In genomic region chr2:153432492-153432891, GRCm38 (mm10) we compare ENCODE assay signal across 9 mouse cellular contexts.
DNase-seq lines count a peak whose midpoint lies in the region; ATAC-seq and TF ChIP-seq lines count a peak whose summit lies in the region.
"Had no signal": no experiment of that assay in that cellular context is flagged by ENCODE, and none has a peak within 500 bp of the region (broad histone marks: within the 10 kb centered on the region; RNA-seq: fewer than 3 reads in every experiment).

No protein-coding gene starts in this region.

- no peak overlapping the region for H3K4me3 ChIP-seq in kidney, adult 2 months (ENCODE audit: insufficient read depth, low read depth, low read length)
- no peak overlapping the region for H3K4me3 ChIP-seq in hindbrain, embryonic 12.5 days
- H3K4me3 ChIP-seq in neural tube, embryonic 12.5 days, result no peak overlapping the region

- no peak overlapping the region for H3K4me2 ChIP-seq in hindbrain, embryonic 12.5 days (replicated peaks)
- peak overlapping the region; percentile 6; the same call in 1 of the 2 replicates for H3K4me2 ChIP-seq in neural tube, embryonic 12.5 days (replicated peaks)

- peak; percentile 48 for DNase-seq in kidney, adult 2 months
- no peak for DNase-seq in kidney, adult 8-10 months
- peak; percentile 50 to 59 for DNase-seq in kidney, postnatal 36 days
- no peak for DNase-seq in gastrocnemius, postnatal 4 days (ENCODE audit: low spot score in 2 of 2)
- no peak for DNase-seq in adipocyte (ENCODE audit: low spot score)
- DNase-seq: cerebellum, postnatal 14 days; right cerebral cortex, postnatal 25 days had no signal

- WGBS in kidney, adult 2 months, result 42% methylated on average over 7 of the region's 7 CpGs
- WGBS in hindbrain, embryonic 12.5 days, result 23% methylated on average over 7 of the region's 7 CpGs
- 13% methylated on average over 7 of the region's 7 CpGs for WGBS in neural tube, embryonic 12.5 days

- no peaks in the 10 kb centered on the region for H3K27me3 ChIP-seq in kidney, adult 2 months (replicated peaks; ENCODE audit: control insufficient read depth, insufficient read depth, low read length)
- H3K27me3 ChIP-seq in hindbrain, embryonic 12.5 days, result no peaks in the 10 kb centered on the region
- no peaks in the 10 kb centered on the region for H3K27me3 ChIP-seq in neural tube, embryonic 12.5 days (replicated peaks)

- no peaks in the 10 kb centered on the region for H3K9me3 ChIP-seq in hindbrain, embryonic 12.5 days (replicated peaks)
- H3K9me3 ChIP-seq in neural tube, embryonic 12.5 days, result no peaks in the 10 kb centered on the region

- peak overlapping the region; percentile 35; the same call in 1 of the 2 replicates for H3K27ac ChIP-seq in kidney, adult 2 months (ENCODE audit: insufficient read depth, low read depth, low read length)
- H3K27ac ChIP-seq in hindbrain, embryonic 12.5 days, result peak overlapping the region; percentile 9; the same call in 1 of the 2 replicates
- H3K27ac ChIP-seq in neural tube, embryonic 12.5 days, result peak overlapping the region; percentile 0; the same call in 1 of the 2 replicates

- TF ChIP-seq POLR2A in kidney, adult 2 months (IDR thresholded peaks at IDR 0.05; ENCODE audit: low read depth, low read length), result no peak

- H3K4me1 ChIP-seq in kidney, adult 2 months (ENCODE audit: control insufficient read depth, insufficient read depth, low read length), result peaks cover 29% of the 10 kb centered on the region
- H3K4me1 ChIP-seq in hindbrain, embryonic 12.5 days, result peaks cover 60% of the 10 kb centered on the region
- peaks cover 65% of the 10 kb centered on the region for H3K4me1 ChIP-seq in neural tube, embryonic 12.5 days

- ATAC-seq in hindbrain, embryonic 12.5 days (ENCODE audit: low FRiP score), result no peak
- ATAC-seq in neural tube, embryonic 12.5 days (ENCODE audit: low FRiP score, low read depth), result no peak

- H3K9ac ChIP-seq in hindbrain, embryonic 12.5 days, result no peak overlapping the region
- H3K9ac ChIP-seq in neural tube, embryonic 12.5 days, result no peak overlapping the region

- no peaks in the 10 kb centered on the region for H3K36me3 ChIP-seq in kidney, adult 2 months (ENCODE audit: control insufficient read depth, insufficient read depth, low read length)
- peaks cover 76% of the 10 kb centered on the region for H3K36me3 ChIP-seq in hindbrain, embryonic 12.5 days
- peaks cover 68% of the 10 kb centered on the region for H3K36me3 ChIP-seq in neural tube, embryonic 12.5 days

- TF ChIP-seq CTCF in kidney, adult 2 months (conservative IDR thresholded peaks at IDR 0.05; ENCODE audit: insufficient read depth, insufficient read length, low read depth, low read length), result no peak

Comparison
In these comparisons a context has a peak if more than half of its experiments do, and no peak if none do; other contexts are left out.
1. DNase-seq: peak in kidney, adult 2 months (single experiment) and kidney, postnatal 36 days (2 of 2); none in kidney, adult 8-10 months (0 of 2), gastrocnemius, postnatal 4 days (0 of 2) and adipocyte (single experiment).
2. Peak in every context shown above with its lines, with median percentiles within 50 percentile points of each other: H3K27ac ChIP-seq.